Mouse (Mus musculus) left cerebral cortex, postnatal 10 days (tissue): ENCODE results near the gene Calhm5. TPM values are rescaled to one million over a fixed set of nuclear protein-coding genes. Genes with fewer than 3 reads are reported as not detected.

Source experiments
- DNase-seq, 2 experiments: peaks; one replicate each; pipeline ENCODE4 v3.0.0; 2021 to 2022; ENCODE audit warnings: low spot score in 2 of 2, mixed read lengths in 1 of 2; ENCODE audit errors: extremely low spot score in 1 of 2
- intact Hi-C: fragments of 180-260 bp; cut with DNase I; formaldehyde crosslinking; loops from one replicate; pipeline ENCODE4 v1.15.1; 2025
- total RNA-seq, 2 experiments: library from RNA; stranded (reverse); gene quantifications; 2 replicates each; pipeline ENCODE4 v1.2.3; 2021

The Calhm5 gene
- total RNA-seq, 2 experiments from 2014 or later = 1.6 to 1.7 TPM

- DNase-seq = no peak
- intact Hi-C loops = no loop called here
Observed at GRCm38 (mm10) chr10:34086514-34086913, 9.8 kb downstream of the Calhm5 start.

GRCm38 (mm10) chr10:34074522-34075200 lies 21.7 kb downstream of the Calhm5 start:
- no peak for DNase-seq
- intact Hi-C loops = no loop called here

- DNase-seq = no peak
- intact Hi-C loops = no loop called here
Observed at GRCm38 (mm10) chr10:34071650-34072049, 24.7 kb downstream of the Calhm5 start.

- intact Hi-C loops = no loop called here
- DNase-seq = no peak
Observed at GRCm38 (mm10) chr10:34070999-34071492, 25.3 kb downstream of the Calhm5 start.

- DNase-seq = no peak
- intact Hi-C loops = no loop called here
Observed at GRCm38 (mm10) chr10:34069606-34070005, 26.7 kb downstream of the Calhm5 start.

- intact Hi-C loops = no loop called here
- DNase-seq = no peak
Observed at GRCm38 (mm10) chr10:34066591-34066990, 29.7 kb downstream of the Calhm5 start.

GRCm38 (mm10) chr10:34053987-34054386 lies 42.3 kb downstream of the Calhm5 start:
- intact Hi-C loops = no loop called here
- no peak for DNase-seq

- intact Hi-C loops = no loop called here
- no peak for DNase-seq
Observed at GRCm38 (mm10) chr10:34044210-34044609, 52.1 kb downstream of the Calhm5 start, which contains the start of gene Calhm4. Gene Calhm4 (minus strand): TSS chr10:34044310.

Other genes with a start within 250 kb of the Calhm5 start
- gene Sult3a1, start 238.8 kb downstream of the Calhm5 start, total RNA-seq = not detected
- gene Rsph4a, start 191.4 kb downstream of the Calhm5 start, total RNA-seq = 1 to 10 TPM; 3.6 to 4.5 TPM
- 10 to 100 TPM; 13.2 to 15.0 TPM for gene Zup1, start 145.2 kb downstream of the Calhm5 start, total RNA-seq
- 100 to 1,000 TPM; 102 to 104 TPM for gene Rwdd1, start 76.9 kb downstream of the Calhm5 start, total RNA-seq
- gene Trappc3l, start 58.9 kb downstream of the Calhm5 start, total RNA-seq = 1 to 10 TPM in 1 of 2 experiments, under 1 TPM in 1; 0.28 to 1.1 TPM
- not detected for gene Calhm4, start 52.2 kb downstream of the Calhm5 start, total RNA-seq
- under 1 TPM; 0.32 to 0.77 TPM for gene Calhm6, start 31.5 kb upstream of the Calhm5 start, total RNA-seq
- 10 to 100 TPM in 1 of 2 experiments, 1 to 10 TPM in 1; 6.0 to 10.5 TPM for gene Dse, start 111.2 kb upstream of the Calhm5 start, total RNA-seq
- gene Tspyl1, start 185.7 kb upstream of the Calhm5 start, total RNA-seq = 100 to 1,000 TPM; 103 to 105 TPM
- gene Tspyl4, start 200.9 kb upstream of the Calhm5 start, total RNA-seq = 100 to 1,000 TPM; 335 to 337 TPM